Mouse (Mus musculus): ENCODE results near the gene Tgoln1. TPM values are rescaled to one million over a fixed set of nuclear protein-coding genes. Genes with fewer than 3 reads are reported as not detected.

Tgoln1 gene
- total and polyA plus RNA-seq, 2 experiments from 2014 or later, result 34.2 to 39.2 TPM

DNA sequence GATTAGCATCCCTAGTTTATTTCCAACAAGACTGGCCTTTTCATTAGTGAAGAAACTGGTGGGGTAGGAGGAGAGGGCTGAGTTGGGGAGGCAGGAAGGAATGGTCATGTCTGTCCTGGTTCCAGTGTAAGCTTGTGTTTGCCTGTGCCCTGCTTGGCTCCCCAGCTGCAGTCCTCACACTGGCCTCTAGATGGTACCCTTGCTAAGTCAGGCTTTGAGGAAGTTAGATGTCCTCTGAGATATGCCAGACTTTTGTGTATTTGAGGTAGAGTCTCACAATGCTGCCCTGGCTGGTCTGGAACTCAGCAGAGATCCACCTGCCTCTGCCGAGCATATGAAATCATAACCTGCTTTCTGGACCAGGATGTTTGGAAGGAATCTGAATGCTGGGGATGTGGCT is 15.1 kb downstream of the Tgoln1 start:
- Histone ChIP-seq H3K27me3 (ENCODE audit: insufficient read depth, low read length) (no peaks in the 10 kb centered on the region), H3K9me3 (ENCODE audit: low read length) (no peaks in the 10 kb centered on the region), H3K4me1 (ENCODE audit: insufficient read depth, low read length) (0 out of 2 replicates have a peak, but pooled peaks cover 6% of the 10 kb centered on the region), H3K9ac (replicated peaks; ENCODE audit: low read length, poor library complexity, severe bottlenecking) (no peak overlapping the region), H3K4me3 (ENCODE audit: low read depth, low read length) (no peak overlapping the region), H3K4me2 (ENCODE audit: low read depth, low read length, poor library complexity, severe bottlenecking) (no peak overlapping the region), H3K36me3 (ENCODE audit: insufficient read depth, low read length) (peaks cover 18% of the 10 kb centered on the region), H3K27ac (ENCODE audit: low read depth, low read length) (no peak overlapping the region)
- TF ChIP-seq CTCF (IDR thresholded peaks at IDR 0.05), result peak; percentile 86
- 50% methylated on average over 1 of the region's 1 CpGs for WGBS
- DNase-seq (ENCODE audit: low spot score) (peak; percentile 57), ATAC-seq (ENCODE audit: low FRiP score) (no peak)

DNA sequence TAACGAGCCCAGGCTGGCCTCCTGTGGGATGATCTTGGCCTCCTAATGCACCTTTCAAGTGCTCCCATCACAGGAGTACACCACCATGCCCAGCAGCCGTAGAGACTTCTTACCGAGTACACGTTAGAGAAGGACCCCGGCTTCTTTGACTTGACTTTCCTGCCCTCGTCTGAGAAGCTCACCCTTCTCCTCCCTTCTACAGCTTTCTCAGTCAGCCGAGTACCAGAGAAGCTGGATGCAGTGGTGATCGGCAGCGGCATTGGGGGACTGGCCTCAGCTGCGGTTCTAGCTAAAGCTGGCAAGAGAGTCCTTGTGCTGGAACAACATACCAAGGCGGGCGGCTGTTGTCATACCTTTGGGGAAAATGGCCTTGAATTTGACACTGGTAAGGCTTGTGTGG is 16.0 kb downstream of the Tgoln1 start:
- DNase-seq (ENCODE audit: low spot score) (no peak), ATAC-seq (ENCODE audit: low FRiP score) (no peak)
- Histone ChIP-seq H3K4me1 (ENCODE audit: insufficient read depth, low read length) (0 out of 2 replicates have a peak, but pooled peaks cover 6% of the 10 kb centered on the region), H3K4me3 (ENCODE audit: low read depth, low read length) (no peak overlapping the region), H3K27ac (ENCODE audit: low read depth, low read length) (no peak overlapping the region), H3K9me3 (ENCODE audit: low read length) (no peaks in the 10 kb centered on the region), H3K27me3 (ENCODE audit: insufficient read depth, low read length) (no peaks in the 10 kb centered on the region), H3K36me3 (ENCODE audit: insufficient read depth, low read length) (peaks cover 8% of the 10 kb centered on the region; the same call in 1 of the 2 replicates), H3K9ac (replicated peaks; ENCODE audit: low read length, poor library complexity, severe bottlenecking) (no peak overlapping the region), H3K4me2 (ENCODE audit: low read depth, low read length, poor library complexity, severe bottlenecking) (no peak overlapping the region)
- WGBS, result 86% methylated on average over 12 of the region's 12 CpGs
- TF ChIP-seq CTCF (IDR thresholded peaks at IDR 0.05), result no peak

DNA sequence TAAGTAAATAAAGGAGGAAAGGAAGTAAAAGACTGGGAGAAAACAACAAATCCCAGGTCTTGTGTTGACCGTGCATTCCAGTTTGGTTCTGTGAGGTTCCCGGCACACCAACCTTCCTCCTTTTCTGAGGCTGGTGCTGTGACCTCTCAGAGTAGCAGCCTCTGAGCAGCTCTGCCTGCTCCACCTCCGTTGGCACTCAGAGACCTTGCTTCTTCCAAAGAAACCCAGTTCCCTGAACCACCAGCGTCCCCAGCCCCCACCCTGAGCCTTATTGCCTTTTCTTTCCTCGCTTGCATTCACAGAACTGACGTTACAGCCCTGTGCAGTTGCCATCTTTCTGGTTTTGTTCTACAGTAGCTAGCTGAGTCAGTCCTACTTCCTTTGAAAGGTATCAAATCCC is 16.6 kb downstream of the Tgoln1 start:
- ATAC-seq (ENCODE audit: low FRiP score), result no peak
- no peaks in the 10 kb centered on the region for H3K27me3 ChIP-seq (ENCODE audit: insufficient read depth, low read length)
- H3K4me3 ChIP-seq (ENCODE audit: low read depth, low read length), result no peak overlapping the region
- no peak for TF ChIP-seq CTCF (IDR thresholded peaks at IDR 0.05)
- no peak for DNase-seq (ENCODE audit: low spot score)
- peaks cover 7% of the 10 kb centered on the region; the same call in 1 of the 2 replicates for H3K36me3 ChIP-seq (ENCODE audit: insufficient read depth, low read length)
- H3K4me2 ChIP-seq (ENCODE audit: low read depth, low read length, poor library complexity, severe bottlenecking), result no peak overlapping the region
- H3K27ac ChIP-seq (ENCODE audit: low read depth, low read length), result no peak overlapping the region
- H3K4me1 ChIP-seq (ENCODE audit: insufficient read depth, low read length), result 0 out of 2 replicates have a peak, but pooled peaks cover 6% of the 10 kb centered on the region
- H3K9me3 ChIP-seq (ENCODE audit: low read length), result no peaks in the 10 kb centered on the region
- WGBS, result 79% methylated on average over 6 of the region's 6 CpGs
- no peak overlapping the region for H3K9ac ChIP-seq (replicated peaks; ENCODE audit: low read length, poor library complexity, severe bottlenecking)

DNA sequence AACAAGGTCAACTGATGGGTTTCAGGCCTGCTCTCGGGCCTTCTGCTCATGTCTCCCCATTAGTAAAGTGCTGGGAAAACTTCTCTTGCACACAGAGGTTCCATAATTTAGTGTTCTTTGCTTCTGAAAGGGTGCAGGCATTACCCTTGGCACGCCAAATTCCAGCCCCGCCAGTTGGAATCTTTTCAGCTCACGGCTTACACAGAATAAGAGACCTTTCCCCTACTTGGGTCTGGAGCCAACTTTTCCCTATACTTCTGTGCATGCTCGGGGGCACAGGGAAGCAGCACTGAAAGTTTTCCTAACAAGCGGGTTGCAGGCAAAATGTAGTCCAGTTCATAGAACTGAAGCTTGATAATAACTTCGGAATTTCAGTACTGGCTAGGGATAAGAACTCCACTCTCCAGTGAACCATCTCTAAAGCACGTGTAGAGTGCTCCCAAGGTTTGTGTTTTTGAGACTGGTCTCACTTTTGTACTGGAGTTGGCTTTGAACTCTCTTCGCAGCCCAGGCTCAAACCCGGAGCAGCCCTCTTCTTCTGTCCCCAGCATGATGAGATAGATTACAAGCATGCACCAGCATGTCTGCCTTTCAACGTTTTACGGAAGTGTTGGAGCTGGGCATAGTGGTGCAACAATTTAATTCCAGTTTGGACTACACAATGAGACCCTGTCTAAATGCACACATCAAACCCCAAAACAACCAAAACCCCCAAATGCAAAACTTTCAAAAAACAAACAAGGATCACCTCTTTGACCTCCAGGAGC is 17.8 kb downstream of the Tgoln1 start:
- 45% methylated on average over 12 of the region's 12 CpGs for WGBS
- Histone ChIP-seq H3K36me3 (ENCODE audit: insufficient read depth, low read length) (no peaks in the 10 kb centered on the region), H3K9ac (replicated peaks; ENCODE audit: low read length, poor library complexity, severe bottlenecking) (peak overlapping the region; percentile 60), H3K4me1 (ENCODE audit: insufficient read depth, low read length) (0 out of 2 replicates have a peak, but pooled peaks cover 6% of the 10 kb centered on the region), H3K4me2 (ENCODE audit: low read depth, low read length, poor library complexity, severe bottlenecking) (peak overlapping the region; percentile 77), H3K27me3 (ENCODE audit: insufficient read depth, low read length) (no peaks in the 10 kb centered on the region), H3K27ac (ENCODE audit: low read depth, low read length) (peak overlapping the region; percentile 63; the same call in 1 of the 2 replicates), H3K9me3 (ENCODE audit: low read length) (no peaks in the 10 kb centered on the region), H3K4me3 (ENCODE audit: low read depth, low read length) (peak overlapping the region; percentile 65)
- ATAC-seq (ENCODE audit: low FRiP score) (peak; percentile 5; the same call in 1 of the 2 replicates), DNase-seq (ENCODE audit: low spot score) (peak; percentile 61)
- TF ChIP-seq CTCF (IDR thresholded peaks at IDR 0.05), result no peak

DNA sequence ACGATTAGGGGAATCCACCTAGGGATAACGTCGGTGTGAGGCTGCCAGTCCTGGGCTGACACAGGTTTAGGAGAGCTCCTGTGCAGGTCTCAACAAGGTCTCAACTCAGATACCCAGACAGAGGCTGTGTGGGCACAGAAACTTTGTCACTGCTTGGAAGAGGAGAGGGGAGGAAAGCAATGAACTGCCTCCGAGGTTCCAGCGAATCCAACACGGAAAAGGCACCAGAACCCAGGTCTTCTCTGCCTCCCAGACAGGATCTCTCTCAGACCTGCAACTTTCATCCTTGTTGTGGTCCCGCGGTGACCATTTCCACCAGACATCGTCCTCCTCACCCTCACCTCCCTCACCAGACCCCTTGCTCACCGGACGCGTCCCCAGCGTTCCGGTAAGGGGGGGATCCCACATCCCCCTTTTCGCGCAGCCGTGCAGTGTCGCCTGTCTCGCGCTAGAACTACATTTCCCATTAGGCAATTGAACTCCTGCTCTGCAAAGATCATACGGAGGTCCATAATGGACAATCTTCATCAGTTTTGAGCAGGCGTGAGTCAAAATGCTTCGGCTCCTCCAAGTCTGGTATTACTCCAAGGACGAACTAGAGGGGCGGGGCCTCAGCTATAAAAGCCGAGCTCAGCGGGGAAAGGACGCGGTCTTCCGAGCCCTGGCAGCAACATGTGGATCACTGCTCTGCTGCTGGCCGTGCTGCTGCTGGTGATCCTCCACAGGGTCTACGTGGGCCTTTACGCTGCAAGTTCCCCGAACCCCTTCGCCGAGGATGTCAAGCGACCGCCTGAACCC is 18.6 kb downstream of the Tgoln1 start, which contains the start of the genes Elmod3 and Retsat:
TSS of gene Elmod3 (minus strand) at position 458 of the 798 bp plus-strand sequence.
TSS of gene Retsat (plus strand) at position 520 of the 798 bp plus-strand sequence.
- peak within 1 kb of the TSS; percentile 77 for H3K4me2 ChIP-seq (ENCODE audit: low read depth, low read length, poor library complexity, severe bottlenecking)
- H3K9ac ChIP-seq (replicated peaks; ENCODE audit: low read length, poor library complexity, severe bottlenecking), result peak within 1 kb of the TSS; percentile 61
- peak within 1 kb of the TSS; percentile 63 for H3K27ac ChIP-seq (ENCODE audit: low read depth, low read length)
- H3K4me3 ChIP-seq (ENCODE audit: low read depth, low read length), result peak within 1 kb of the TSS; percentile 65
- H3K27me3 ChIP-seq (ENCODE audit: insufficient read depth, low read length), result no peaks in the 10 kb centered on the region
- under 1% methylated on average over 38 of the region's 38 CpGs for WGBS
- no peak; the same call in 1 of the 2 replicates for TF ChIP-seq CTCF (IDR thresholded peaks at IDR 0.05)
- DNase-seq (ENCODE audit: low spot score), result peak; percentile 97
- no peaks in the 10 kb centered on the region for H3K9me3 ChIP-seq (ENCODE audit: low read length)
- H3K36me3 ChIP-seq (ENCODE audit: insufficient read depth, low read length), result no peaks in the 10 kb centered on the region
- H3K4me1 ChIP-seq (ENCODE audit: insufficient read depth, low read length), result 0 out of 2 replicates have a peak, but pooled peaks cover 6% of the 10 kb centered on the region
- ATAC-seq (ENCODE audit: low FRiP score), result peak; percentile 88
